Mouse (Mus musculus) mesoderm, embryonic 11.5 days (tissue): ENCODE data around the gene Ceacam15.
"Not testable (repeated sequence)": the region's sequence is repeated elsewhere in the genome, so short reads cannot be mapped to it uniquely, and the experiment has no call there.

ENCODE experiments used
- DNase-seq: peaks from one replicate; pipeline ENCODE4 v3.0.0-alpha.2; 2012; ENCODE audit warnings: low read depth, low spot score

Ceacam15 gene

GRCm38 (mm10) chr7:16675605-16676004, at the start of gene Ceacam15:
Ceacam15 (minus strand) TSS chr7:16675705.
- DNase-seq, result no peak

DNA sequence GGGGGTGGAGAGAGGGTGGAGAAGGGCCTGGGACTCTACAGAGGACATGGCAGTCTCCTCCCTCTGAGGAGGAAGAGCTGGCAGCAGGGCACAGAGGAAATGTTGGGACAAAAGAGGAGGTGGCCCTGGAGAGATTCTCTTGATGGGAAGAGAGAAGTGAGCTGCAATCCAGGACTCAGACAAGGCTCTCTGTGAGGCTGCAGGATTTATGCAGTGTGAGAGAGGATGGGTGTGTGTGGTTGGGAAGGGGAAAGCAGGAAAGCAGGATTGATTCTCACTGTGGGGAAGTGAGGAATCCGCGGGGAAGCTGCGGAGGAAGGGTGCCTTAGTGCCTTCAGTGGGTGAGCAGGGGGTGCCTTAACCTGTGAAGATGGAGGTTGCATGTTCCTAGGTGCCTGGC, 47.0 kb upstream of the Ceacam15 start:
- DNase-seq, result not testable (repeated sequence)

- DNase-seq, result no peak
Measured at GRCm38 (mm10) chr7:16721629-16722028, 46.1 kb upstream of the Ceacam15 start, which contains the start of gene Ceacam9. Ceacam9 (plus strand) TSS chr7:16721929.

DNA sequence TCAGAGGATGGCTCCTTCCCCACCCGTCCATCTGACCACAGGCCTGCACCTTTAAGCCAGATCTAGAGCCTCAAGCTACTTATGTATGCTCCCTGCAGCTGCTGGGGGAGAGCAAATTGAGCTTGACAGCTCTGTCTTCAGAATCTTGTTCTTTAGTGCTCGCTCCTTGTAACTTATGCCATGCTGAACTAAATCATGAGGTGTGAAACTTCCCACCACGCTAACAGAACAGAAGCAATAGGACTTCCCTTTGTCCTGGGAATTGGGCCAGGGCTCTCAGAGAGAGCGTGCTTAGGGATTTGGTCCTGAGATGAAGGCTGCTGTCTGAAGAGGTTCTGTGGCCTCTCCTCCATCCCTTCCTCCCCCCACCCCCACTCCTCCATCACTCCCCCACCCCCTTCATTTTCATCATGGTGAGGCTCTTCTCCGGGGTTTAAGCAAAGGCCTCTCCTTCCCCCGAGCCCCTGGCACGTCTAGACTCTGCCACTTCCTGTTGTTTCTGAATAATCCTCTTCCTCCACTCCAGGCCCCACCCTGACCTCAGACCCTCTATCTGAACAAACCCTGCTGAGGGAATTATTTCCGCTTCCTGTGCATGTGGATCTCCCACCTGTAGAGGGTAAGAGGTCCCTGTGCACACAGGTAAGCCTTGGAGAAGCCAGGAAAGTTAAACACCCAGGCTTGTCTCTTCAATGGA, 41.1 kb upstream of the Ceacam15 start:
- not testable (repeated sequence) for DNase-seq

DNA sequence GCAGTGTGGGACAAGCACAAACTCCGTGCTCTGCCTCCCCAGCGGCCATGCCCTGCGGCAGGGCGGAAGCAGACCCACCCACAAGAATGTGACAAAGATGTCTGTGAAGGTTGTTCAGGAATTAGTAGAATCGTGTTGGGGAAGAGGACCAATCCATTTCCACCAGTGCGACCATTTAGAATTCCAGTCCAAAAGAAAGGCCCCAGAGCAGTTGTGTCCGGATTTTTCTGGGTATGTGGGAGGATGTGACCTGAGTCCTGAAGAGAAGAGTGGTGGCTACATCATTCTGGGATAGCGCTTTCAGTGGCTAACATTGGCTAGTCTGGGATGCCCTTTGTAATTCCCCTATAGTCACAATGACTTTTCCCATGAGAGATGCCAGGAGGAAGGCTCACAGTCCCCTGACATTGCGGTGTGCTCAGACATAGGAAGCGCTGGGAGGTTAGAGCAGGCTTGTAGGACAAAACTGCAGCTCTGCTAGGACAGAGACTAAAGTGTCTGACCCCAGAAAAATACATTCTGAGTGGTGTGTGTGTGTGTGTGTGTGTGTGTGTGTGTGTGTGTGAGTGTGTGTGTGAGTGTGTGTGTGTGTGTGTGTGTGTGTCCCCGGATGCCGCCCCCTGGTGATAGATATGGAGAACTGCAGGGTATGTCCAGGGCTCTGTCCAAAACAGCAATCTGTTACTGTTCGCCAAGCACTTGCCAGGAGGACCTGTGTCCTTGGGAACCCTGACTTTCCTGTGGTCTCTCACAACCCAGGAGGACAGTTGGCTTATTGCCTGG, 37.3 kb upstream of the Ceacam15 start:
- no peak for DNase-seq

GRCm38 (mm10) chr7:16710604-16711003, 35.1 kb upstream of the Ceacam15 start:
- DNase-seq, result no peak

- no peak for DNase-seq
Measured at GRCm38 (mm10) chr7:16708244-16708643, 32.7 kb upstream of the Ceacam15 start.

GRCm38 (mm10) chr7:16706385-16706784, 30.9 kb upstream of the Ceacam15 start:
- DNase-seq, result no peak

- no peak for DNase-seq
Measured at GRCm38 (mm10) chr7:16700583-16700982, 25.1 kb upstream of the Ceacam15 start.

DNA sequence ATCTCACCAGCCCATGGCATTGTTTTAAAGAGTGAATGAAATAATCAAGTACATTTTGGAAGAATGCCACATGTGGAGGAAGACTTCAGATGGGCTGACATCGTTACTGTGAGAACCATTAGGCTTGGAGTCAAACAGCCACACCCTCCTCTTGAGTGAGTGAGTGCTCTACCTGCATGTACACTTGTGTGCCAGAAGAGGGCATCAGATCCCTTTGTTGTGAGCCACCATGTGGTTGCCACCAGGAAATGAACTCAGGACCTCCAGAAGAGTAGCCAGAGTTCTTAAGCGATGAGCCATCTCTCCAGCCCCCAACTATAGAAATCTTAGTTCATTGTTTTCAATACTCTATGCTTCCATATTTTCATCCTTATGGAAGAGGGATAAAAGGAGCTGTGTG, 23.5 kb upstream of the Ceacam15 start:
- peak; percentile 19 for DNase-seq

DNA sequence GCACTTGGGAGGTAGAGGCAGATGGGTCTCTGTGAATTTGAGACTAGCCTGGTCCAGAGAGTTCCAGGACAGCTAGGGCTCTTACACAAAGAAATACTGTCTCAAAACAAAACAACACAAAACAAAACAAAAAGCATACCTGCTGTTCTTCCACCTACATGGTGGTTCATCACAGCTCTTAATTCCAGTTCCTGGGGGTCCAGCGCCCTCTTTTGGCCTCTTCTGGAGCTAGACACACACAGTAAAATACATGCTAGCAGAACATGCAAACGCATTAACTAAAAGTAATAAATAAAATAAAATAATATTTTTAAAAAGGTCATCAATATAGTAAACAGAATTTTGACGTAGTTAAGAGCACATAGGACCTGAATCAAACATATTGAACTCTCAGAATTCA, 19.5 kb upstream of the Ceacam15 start:
- no peak for DNase-seq

DNA sequence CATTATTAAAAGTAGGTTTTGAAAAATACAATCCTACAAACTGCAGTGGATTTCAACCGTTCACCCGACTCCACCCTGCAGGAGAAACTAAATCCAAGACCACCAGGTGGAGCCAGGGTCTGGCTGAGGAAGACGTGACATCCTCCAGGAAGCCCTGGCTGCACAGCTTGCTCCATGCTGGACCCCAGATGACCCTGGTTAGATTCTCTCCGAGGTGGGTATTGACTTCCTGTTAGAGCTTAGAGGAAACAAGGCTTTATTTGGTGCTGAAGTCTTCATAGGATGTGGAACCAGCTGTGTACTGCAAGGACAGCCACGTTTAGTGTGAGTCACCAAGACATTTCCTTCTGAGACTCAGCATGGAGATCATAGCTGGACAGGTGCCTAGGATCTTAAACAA, 13.7 kb upstream of the Ceacam15 start:
- DNase-seq, result no peak

DNA sequence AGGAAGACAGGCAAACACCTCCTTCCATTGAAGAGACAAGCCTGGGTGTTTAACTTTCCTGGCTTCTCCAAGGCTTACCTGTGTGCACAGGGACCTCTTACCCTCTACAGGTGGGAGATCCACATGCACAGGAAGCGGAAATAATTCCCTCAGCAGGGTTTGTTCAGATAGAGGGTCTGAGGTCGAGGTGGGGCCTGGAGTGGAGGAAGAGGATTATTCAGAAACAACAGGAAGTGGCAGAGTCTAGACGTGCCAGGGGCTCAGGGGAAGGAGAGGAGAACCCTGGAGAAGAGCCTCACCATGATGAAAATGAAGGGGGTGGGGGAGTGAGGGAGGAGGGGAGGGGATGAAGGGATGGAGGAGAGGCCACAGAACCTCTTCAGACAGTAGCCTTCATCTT, 4.7 kb upstream of the Ceacam15 start:
- not testable (repeated sequence) for DNase-seq

DNA sequence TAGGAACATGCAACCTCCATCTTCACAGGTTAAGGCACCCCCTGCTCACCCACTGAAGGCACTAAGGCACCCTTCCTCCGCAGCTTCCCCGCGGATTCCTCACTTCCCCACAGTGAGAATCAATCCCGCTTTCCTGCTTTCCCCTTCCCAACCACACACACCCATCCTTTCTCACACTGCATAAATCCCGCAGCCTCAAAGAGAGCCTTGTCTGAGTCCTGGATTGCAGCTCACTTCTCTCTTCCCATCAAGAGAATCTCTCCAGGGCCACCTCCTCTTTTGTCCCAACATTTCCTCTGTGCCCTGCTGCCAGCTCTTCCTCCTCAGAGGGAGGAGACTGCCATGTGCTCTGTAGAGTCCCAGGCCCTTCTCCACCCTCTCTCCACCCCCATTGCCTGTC, 806 bp downstream of the Ceacam15 start:
- DNase-seq, result not testable (repeated sequence)

- no peak for DNase-seq
Measured at GRCm38 (mm10) chr7:16673823-16674222, 1.7 kb downstream of the Ceacam15 start.

DNA sequence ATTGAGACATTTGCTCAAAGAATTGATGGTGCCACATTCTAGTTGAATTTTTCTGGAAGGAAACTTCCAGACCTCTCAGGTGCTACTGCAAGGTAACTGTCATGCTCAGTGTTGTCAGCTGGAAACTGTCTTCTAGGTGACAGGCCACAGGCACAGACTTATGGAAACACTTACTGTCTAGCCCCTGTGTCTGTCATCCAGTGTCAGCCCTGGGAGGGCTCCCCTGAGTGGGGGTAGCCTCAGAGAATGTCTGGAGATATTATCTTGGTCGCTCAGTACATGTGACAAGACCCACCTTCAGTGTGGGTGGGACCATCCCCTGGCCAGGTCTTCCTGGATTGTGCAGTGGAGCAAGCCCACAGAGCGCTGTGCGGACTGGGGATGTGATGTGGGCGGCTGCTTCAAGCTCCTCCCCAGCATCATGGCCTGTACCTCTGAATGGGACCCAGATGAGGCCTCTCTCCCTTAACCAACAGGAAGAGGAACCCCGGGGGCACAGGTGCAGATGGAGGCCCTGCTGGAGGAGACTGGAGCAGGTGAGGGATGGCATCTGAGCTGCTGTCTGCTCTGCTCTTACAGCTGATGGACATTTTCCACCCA, 7.1 kb downstream of the Ceacam15 start:
- DNase-seq, result not testable (repeated sequence)

DNA sequence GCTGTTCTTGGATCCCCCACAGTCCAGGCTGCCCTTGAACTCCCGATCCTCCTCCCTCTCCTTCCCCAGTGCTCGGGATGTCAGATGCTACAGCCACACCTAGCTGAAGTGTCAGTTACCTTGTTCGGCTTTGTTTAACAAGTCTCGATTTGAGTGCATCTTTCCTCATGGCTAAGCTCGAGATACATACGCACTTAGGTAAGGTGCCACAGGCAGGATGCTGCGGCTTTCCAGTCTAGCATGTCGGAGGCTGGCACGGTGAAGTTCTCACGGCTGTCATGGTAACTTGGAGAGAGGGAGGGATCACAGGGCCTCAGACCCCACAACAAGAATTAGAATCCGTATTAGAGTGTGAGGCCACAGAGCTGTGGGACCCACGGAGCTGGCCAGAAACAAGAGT, 31.2 kb downstream of the Ceacam15 start:
- no peak for DNase-seq

DNA sequence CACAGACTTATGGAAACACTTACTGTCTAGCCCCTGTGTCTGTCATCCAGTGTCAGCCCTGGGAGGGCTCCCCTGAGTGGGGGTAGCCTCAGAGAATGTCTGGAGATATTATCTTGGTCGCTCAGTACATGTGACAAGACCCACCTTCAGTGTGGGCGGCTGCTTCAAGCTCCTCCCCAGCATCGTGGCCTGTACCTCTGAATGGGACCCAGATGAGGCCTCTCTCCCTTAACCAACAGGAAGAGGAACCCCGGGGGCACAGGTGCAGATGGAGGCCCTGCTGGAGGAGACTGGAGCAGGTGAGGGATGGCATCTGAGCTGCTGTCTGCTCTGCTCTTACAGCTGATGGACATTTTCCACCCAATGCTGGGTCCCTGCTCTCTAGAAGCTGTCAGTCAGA, 32.4 kb downstream of the Ceacam15 start:
- not testable (repeated sequence) for DNase-seq

DNA sequence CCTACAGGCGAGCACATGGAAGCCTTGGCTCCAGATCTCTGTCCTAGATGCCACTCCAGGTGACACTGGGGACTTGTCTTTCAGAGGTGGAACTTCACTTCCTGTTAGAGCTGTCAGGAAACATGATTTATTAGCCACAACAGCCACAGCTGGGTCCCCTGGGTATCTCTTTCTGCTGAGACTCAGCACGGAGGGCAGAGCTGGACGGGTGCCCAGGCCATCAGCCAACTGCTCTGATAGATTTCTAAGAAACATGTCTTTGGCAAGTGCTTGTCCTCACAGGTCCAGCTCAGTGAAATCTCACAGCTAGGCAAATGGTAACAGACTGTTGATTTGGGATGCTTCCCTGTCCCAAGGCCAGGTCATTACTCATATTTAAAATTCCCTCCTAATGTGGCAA, 36.5 kb downstream of the Ceacam15 start:
- no peak for DNase-seq

- no peak for DNase-seq
Measured at GRCm38 (mm10) chr7:16635116-16635515, 40.4 kb downstream of the Ceacam15 start.

DNA sequence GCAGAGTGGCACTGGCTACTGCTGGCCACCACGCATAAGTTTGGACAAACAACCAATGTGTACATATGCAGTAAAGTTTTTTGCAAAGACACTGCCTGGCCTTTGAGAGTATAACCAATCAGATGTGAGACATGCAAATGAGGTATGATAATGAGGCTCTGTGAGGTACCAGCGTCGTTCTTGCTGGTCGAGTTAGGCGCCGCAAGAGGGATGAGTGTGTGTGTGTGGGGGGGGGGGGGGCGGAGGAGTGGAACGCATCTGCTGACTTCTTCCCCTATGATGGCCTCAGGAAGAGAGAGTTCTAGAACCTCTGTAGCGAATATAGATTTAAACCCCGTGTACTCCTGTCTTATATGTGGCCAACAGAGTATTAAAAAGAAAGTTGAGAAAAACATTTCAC, 41.6 kb downstream of the Ceacam15 start:
- not testable (repeated sequence) for DNase-seq

- no peak for DNase-seq
Measured at GRCm38 (mm10) chr7:16631932-16632331, 43.6 kb downstream of the Ceacam15 start.

GRCm38 (mm10) chr7:16631025-16631424, 44.5 kb downstream of the Ceacam15 start:
- DNase-seq, result no peak
